Mouse (Mus musculus): ENCODE data around the gene Klhdc7a. TPM values are rescaled to one million over a fixed set of nuclear protein-coding genes. Genes with fewer than 3 reads are reported as not detected.
A peak's percentile ranks its signal among the peaks of the same experiment; 100 is the strongest.

Gene Klhdc7a
- polyA plus RNA-seq (2015; fragmentation: Nextera tagmentation; extraction: Ambion mirVana) = 0.29 and 0.53 TPM in 2 replicates

DNA sequence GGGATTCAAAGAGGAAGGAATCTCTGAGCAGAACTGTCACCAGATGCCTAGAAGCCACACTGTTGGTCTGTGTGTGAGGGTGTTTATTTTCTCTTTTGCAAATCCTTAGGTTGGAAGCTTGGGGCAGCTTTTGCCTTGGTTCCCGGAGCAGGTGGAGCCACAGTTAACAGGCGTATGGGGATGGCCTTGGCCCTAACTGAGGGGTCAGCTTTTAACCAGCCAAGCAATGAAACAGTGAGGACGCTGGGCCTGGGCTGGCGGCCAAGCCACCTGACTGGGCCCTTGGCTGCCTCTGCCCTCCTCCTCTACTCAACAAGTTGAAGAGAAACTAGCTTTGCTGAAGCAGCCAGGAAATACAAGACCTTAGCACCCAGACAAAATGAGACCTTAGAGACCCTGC lies at the start of gene Klhdc7a:
TSS of gene Klhdc7a (minus strand) at position 105 of the 400 bp plus-strand sequence.
- whole genome bisulfite sequencing = 39% methylated on average over 4 of the region's 4 CpGs
- Histone ChIP-seq H3K27ac (ENCODE audit: low read length) (no peak within 1 kb of the TSS; the same call in 1 of the 2 replicates), H3K4me1 (replicated peaks; ENCODE audit: control insufficient read depth, insufficient read depth, low read length) (peaks cover 6% of the 10 kb centered on the region; the same call in 1 of the 2 replicates), H3K36me3 (ENCODE audit: control insufficient read depth, insufficient read depth) (no peaks in the 10 kb centered on the region), H3K9ac (replicated peaks; ENCODE audit: low read depth, low read length) (no peak within 1 kb of the TSS), H3K27me3 (replicated peaks; ENCODE audit: control insufficient read depth, insufficient read depth, low read length) (no peaks in the 10 kb centered on the region), H3K4me2 (ENCODE audit: low read length) (no peak within 1 kb of the TSS), H3K4me3 (replicated peaks; ENCODE audit: low read length) (no peak within 1 kb of the TSS), H3K9me3 (ENCODE audit: control insufficient read depth, low read length) (no peaks in the 10 kb centered on the region)
- no peak for ATAC-seq

DNA sequence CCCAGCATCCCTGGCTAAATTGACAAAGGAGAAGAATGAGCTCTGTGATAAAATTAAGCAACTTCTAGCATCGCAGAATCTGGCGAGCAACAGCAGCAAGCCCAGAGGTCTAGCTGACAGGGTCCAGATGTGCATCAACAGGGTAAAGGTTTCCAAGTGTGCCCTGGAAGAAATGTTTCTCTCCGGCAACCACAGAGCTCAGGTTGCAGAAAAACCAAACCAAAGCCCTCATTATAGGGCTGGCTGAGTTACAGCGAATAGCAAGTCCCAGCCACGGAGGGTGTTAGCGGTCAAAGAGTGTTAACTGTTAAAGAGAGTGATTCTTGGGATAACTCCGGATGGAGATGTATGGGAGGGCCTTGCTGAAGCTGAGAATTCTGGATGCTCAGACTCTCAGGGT lies 48.1 kb upstream of the Klhdc7a start:
- no peak overlapping the region for H3K4me2 ChIP-seq (ENCODE audit: low read length)
- H3K9ac ChIP-seq (replicated peaks; ENCODE audit: low read depth, low read length) = no peak overlapping the region
- WGBS = 73% methylated on average over 7 of the region's 7 CpGs
- peaks cover 7% of the 10 kb centered on the region for H3K4me1 ChIP-seq (replicated peaks; ENCODE audit: control insufficient read depth, insufficient read depth, low read length)
- no peak overlapping the region for H3K27ac ChIP-seq (ENCODE audit: low read length)
- H3K27me3 ChIP-seq (replicated peaks; ENCODE audit: control insufficient read depth, insufficient read depth, low read length) = no peaks in the 10 kb centered on the region
- no peaks in the 10 kb centered on the region for H3K36me3 ChIP-seq (ENCODE audit: control insufficient read depth, insufficient read depth)
- H3K9me3 ChIP-seq (ENCODE audit: control insufficient read depth, low read length) = no peaks in the 10 kb centered on the region
- H3K4me3 ChIP-seq (replicated peaks; ENCODE audit: low read length) = no peak overlapping the region
- ATAC-seq = no peak

DNA sequence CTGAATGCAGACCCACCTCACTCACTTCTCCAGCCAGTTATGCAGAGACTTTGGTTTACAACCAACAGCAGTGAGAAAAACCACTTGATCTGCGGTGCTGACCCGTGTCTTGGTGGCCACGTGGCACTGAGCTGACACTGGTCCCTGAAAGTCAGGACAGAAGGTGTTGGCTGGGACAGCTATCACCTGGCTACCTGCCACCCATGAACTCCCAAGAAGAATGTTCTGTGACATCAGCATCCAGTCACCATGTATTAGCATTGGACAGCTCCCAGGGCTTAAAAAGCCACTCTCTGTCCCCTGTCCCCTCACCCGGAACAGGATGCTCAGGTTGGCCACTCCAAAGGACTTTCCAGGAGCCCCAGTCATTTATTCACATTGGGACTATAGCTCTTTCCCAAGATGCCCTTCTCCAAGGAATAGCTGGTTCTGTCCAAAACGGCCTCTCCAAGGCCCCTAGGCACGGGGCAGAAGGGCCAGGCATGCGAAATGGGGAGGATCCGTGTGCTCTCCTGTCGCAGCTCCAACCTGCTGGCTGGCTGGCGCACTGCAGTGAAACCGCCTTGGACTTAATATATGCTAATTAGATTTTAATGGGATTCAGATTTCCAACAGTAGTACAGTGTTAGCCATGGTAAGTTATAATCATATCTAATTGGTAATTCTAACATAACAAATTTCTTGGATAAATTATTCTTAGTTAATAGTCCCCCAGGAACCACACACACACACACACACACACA lies 43.1 kb upstream of the Klhdc7a start:
- H3K9ac ChIP-seq (replicated peaks; ENCODE audit: low read depth, low read length) = no peak overlapping the region
- H3K27ac ChIP-seq (ENCODE audit: low read length) = no peak overlapping the region
- WGBS = 40% methylated on average over 11 of the region's 11 CpGs
- no peaks in the 10 kb centered on the region for H3K9me3 ChIP-seq (ENCODE audit: control insufficient read depth, low read length)
- H3K4me3 ChIP-seq (replicated peaks; ENCODE audit: low read length) = no peak overlapping the region
- H3K4me1 ChIP-seq (replicated peaks; ENCODE audit: control insufficient read depth, insufficient read depth, low read length) = peaks cover 10% of the 10 kb centered on the region
- no peaks in the 10 kb centered on the region for H3K27me3 ChIP-seq (replicated peaks; ENCODE audit: control insufficient read depth, insufficient read depth, low read length)
- no peaks in the 10 kb centered on the region for H3K36me3 ChIP-seq (ENCODE audit: control insufficient read depth, insufficient read depth)
- H3K4me2 ChIP-seq (ENCODE audit: low read length) = peak overlapping the region; percentile 14; the same call in 1 of the 2 replicates
- peak; percentile 93 for ATAC-seq

DNA sequence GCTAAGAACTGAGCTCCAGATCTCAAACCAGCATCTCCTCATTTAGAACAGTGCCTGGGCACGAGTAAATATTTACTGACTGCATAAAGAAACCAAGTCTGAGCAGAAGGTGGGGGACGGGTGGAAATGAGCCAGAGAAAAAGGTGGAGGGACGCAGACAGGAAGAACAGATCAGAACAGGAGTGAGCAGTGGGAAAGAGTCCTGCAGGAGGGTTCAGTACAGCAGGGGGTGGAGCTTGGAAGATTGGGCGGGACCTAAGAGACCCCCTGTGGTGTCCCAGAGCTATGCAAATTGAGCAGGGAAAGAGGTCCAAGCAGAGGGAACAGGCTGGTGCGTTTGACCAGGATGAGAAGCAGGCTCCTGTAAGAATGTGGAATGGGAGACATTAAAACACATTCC lies 37.1 kb upstream of the Klhdc7a start:
- H3K27ac ChIP-seq (ENCODE audit: low read length) = no peak overlapping the region
- no peaks in the 10 kb centered on the region for H3K36me3 ChIP-seq (ENCODE audit: control insufficient read depth, insufficient read depth)
- peaks cover 13% of the 10 kb centered on the region for H3K4me1 ChIP-seq (replicated peaks; ENCODE audit: control insufficient read depth, insufficient read depth, low read length)
- 18% methylated on average over 5 of the region's 5 CpGs for WGBS
- no peaks in the 10 kb centered on the region for H3K9me3 ChIP-seq (ENCODE audit: control insufficient read depth, low read length)
- H3K4me3 ChIP-seq (replicated peaks; ENCODE audit: low read length) = no peak overlapping the region
- H3K9ac ChIP-seq (replicated peaks; ENCODE audit: low read depth, low read length) = no peak overlapping the region
- no peak for ATAC-seq
- no peaks in the 10 kb centered on the region for H3K27me3 ChIP-seq (replicated peaks; ENCODE audit: control insufficient read depth, insufficient read depth, low read length)
- H3K4me2 ChIP-seq (ENCODE audit: low read length) = 0 out of 2 replicates have a peak overlapping the region, but pooled peaks have one; percentile 15

DNA sequence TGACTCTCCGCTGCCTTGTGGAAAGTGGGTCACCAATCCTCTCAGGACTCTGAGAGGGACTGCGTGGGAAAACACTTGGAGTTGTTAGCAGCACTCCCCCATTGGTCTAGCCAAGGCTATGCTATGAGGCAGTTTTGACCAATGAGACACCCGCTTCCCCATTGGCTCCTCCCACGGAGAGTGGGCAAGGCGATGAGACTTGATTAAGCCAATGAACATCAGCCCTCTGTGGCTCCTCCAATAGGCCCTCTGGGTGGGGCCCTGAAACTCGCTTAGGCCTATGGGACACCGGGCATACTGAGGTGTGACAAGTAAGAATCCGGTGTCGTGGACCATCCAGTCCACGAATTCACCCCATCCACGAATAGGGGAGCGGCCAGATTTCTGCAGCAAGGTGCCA lies 36.3 kb upstream of the Klhdc7a start:
- Histone ChIP-seq H3K4me3 (replicated peaks; ENCODE audit: low read length) (no peak overlapping the region), H3K4me2 (ENCODE audit: low read length) (peak overlapping the region; percentile 15; the same call in 1 of the 2 replicates), H3K9ac (replicated peaks; ENCODE audit: low read depth, low read length) (no peak overlapping the region), H3K27ac (ENCODE audit: low read length) (no peak overlapping the region), H3K9me3 (ENCODE audit: control insufficient read depth, low read length) (no peaks in the 10 kb centered on the region), H3K4me1 (replicated peaks; ENCODE audit: control insufficient read depth, insufficient read depth, low read length) (peaks cover 13% of the 10 kb centered on the region), H3K27me3 (replicated peaks; ENCODE audit: control insufficient read depth, insufficient read depth, low read length) (no peaks in the 10 kb centered on the region), H3K36me3 (ENCODE audit: control insufficient read depth, insufficient read depth) (no peaks in the 10 kb centered on the region)
- ATAC-seq = peak; percentile 41; the same call in 1 of the 2 replicates
- WGBS = 29% methylated on average over 12 of the region's 12 CpGs

DNA sequence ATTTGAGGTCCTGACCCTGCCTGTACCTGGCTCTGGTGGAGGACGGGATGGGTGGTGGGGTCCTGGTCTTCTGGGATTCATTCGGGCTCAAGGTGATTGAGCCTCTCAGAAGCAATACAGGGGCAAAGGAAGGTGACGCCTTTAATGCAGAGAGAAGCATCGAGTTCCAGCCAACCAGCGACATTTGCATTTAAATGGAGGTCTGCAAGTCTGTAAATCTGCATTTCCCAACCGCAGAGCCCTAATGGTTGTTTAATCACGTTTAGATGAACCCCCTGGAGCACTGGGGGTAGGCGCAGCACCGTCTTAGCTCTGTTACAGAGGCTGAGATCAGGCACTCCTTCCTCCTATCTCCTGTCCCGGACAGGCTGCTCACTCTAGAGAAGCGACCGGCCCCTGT lies 34.2 kb upstream of the Klhdc7a start:
- H3K9me3 ChIP-seq (ENCODE audit: control insufficient read depth, low read length) = no peaks in the 10 kb centered on the region
- no peak overlapping the region for H3K27ac ChIP-seq (ENCODE audit: low read length)
- ATAC-seq = peak; percentile 27; the same call in 1 of the 2 replicates
- no peaks in the 10 kb centered on the region for H3K36me3 ChIP-seq (ENCODE audit: control insufficient read depth, insufficient read depth)
- peaks cover 13% of the 10 kb centered on the region for H3K4me1 ChIP-seq (replicated peaks; ENCODE audit: control insufficient read depth, insufficient read depth, low read length)
- 5% methylated on average over 12 of the region's 12 CpGs for WGBS
- H3K9ac ChIP-seq (replicated peaks; ENCODE audit: low read depth, low read length) = no peak overlapping the region
- H3K4me2 ChIP-seq (ENCODE audit: low read length) = no peak overlapping the region
- no peaks in the 10 kb centered on the region for H3K27me3 ChIP-seq (replicated peaks; ENCODE audit: control insufficient read depth, insufficient read depth, low read length)
- no peak overlapping the region for H3K4me3 ChIP-seq (replicated peaks; ENCODE audit: low read length)

DNA sequence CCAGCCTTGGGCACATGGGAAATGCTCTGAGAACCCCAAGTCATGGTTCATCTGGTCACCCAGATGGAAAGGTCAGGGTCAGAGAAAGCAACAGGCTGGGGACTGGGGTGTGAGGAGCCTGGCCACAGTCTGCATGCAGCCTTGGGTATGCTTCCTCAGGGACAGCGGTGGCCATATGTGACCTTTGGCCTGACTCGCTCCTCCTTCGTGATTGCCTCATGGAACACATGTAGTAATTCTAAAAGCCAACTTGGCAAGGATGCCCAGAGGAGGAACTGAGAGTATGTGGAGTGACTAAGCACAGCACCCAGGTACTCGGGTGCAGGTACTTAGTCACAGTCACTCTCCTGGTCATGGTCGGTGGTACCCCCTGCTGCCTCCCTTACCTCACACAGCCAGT lies 33.1 kb upstream of the Klhdc7a start:
- no peak for ATAC-seq
- Histone ChIP-seq H3K9me3 (ENCODE audit: control insufficient read depth, low read length) (no peaks in the 10 kb centered on the region), H3K36me3 (ENCODE audit: control insufficient read depth, insufficient read depth) (no peaks in the 10 kb centered on the region), H3K4me1 (replicated peaks; ENCODE audit: control insufficient read depth, insufficient read depth, low read length) (peaks cover 15% of the 10 kb centered on the region), H3K4me3 (replicated peaks; ENCODE audit: low read length) (no peak overlapping the region), H3K4me2 (ENCODE audit: low read length) (no peak overlapping the region), H3K27me3 (replicated peaks; ENCODE audit: control insufficient read depth, insufficient read depth, low read length) (no peaks in the 10 kb centered on the region), H3K27ac (ENCODE audit: low read length) (no peak overlapping the region), H3K9ac (replicated peaks; ENCODE audit: low read depth, low read length) (no peak overlapping the region)
- 91% methylated on average over 5 of the region's 5 CpGs for WGBS

DNA sequence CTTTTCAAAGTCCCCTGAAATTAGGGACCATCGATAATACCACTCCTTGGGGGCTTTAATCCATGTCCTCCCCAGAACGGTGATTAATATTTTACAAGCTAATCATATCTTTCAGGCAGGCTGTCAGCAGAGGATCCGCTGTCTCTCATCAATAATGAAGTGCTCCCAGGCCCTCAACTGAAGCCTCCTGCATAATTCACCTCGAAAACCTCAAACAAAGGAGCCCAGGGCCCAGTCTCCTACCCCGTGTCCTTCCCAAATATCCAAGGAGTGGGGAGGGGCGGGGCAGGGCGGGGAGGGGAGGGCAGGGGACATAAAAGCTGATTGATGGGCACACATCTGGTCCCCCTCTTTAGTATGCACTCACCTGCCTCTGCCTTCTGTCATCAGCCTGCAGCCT lies 31.2 kb upstream of the Klhdc7a start:
- Histone ChIP-seq H3K4me1 (replicated peaks; ENCODE audit: control insufficient read depth, insufficient read depth, low read length) (peaks cover 20% of the 10 kb centered on the region), H3K27ac (ENCODE audit: low read length) (no peak overlapping the region), H3K36me3 (ENCODE audit: control insufficient read depth, insufficient read depth) (no peaks in the 10 kb centered on the region), H3K9me3 (ENCODE audit: control insufficient read depth, low read length) (no peaks in the 10 kb centered on the region), H3K4me2 (ENCODE audit: low read length) (no peak overlapping the region), H3K27me3 (replicated peaks; ENCODE audit: control insufficient read depth, insufficient read depth, low read length) (no peaks in the 10 kb centered on the region), H3K9ac (replicated peaks; ENCODE audit: low read depth, low read length) (no peak overlapping the region), H3K4me3 (replicated peaks; ENCODE audit: low read length) (no peak overlapping the region)
- 39% methylated on average over 7 of the region's 7 CpGs for WGBS
- ATAC-seq = no peak

DNA sequence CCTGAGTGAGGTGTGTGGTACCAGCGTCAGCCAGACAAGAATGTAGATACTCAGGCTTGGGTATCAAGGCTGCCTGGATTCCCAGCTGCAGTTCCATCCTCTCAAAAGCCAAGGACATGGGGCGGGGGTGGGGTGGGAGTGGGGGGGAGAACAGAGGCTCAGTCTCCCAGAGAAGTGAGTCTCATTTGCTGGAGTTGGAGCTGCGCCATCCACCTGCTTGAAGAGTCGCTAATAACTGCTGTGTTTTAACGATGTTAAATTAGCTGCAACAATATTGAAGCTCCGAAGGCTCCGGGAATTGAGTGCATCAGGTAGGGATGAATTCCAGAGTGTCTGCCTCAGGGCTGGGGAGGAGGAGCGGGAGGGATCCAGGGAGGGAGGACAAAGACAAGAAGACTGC lies 27.8 kb upstream of the Klhdc7a start:
- ATAC-seq = peak; percentile 33; the same call in 1 of the 2 replicates
- Histone ChIP-seq H3K27me3 (replicated peaks; ENCODE audit: control insufficient read depth, insufficient read depth, low read length) (no peaks in the 10 kb centered on the region), H3K27ac (ENCODE audit: low read length) (no peak overlapping the region), H3K36me3 (ENCODE audit: control insufficient read depth, insufficient read depth) (no peaks in the 10 kb centered on the region), H3K4me1 (replicated peaks; ENCODE audit: control insufficient read depth, insufficient read depth, low read length) (peaks cover 13% of the 10 kb centered on the region), H3K9ac (replicated peaks; ENCODE audit: low read depth, low read length) (no peak overlapping the region), H3K4me3 (replicated peaks; ENCODE audit: low read length) (no peak overlapping the region), H3K9me3 (ENCODE audit: control insufficient read depth, low read length) (no peaks in the 10 kb centered on the region), H3K4me2 (ENCODE audit: low read length) (no peak overlapping the region)
- 17% methylated on average over 8 of the region's 8 CpGs for WGBS
